Mouse (Mus musculus) fat pad, adult 2 months (tissue): Measurements from ENCODE around the gene Cdc20.

ENCODE experiments used
- DNase-seq: peaks from one replicate; pipeline ENCODE4 v3.0.0-alpha.2; 2011; ENCODE audit warnings: low read depth, low spot score; ENCODE audit errors: extremely low read depth

Gene Cdc20

GRCm38 (mm10) chr4:118421384-118421783 lies 15.8 kb downstream of the Cdc20 start:
- no peak for DNase-seq

GRCm38 (mm10) chr4:118417112-118417797 lies 19.9 kb downstream of the Cdc20 start:
- no peak for DNase-seq

- DNase-seq: no peak
Observed at GRCm38 (mm10) chr4:118416329-118416728, 20.8 kb downstream of the Cdc20 start.

- no peak for DNase-seq
Observed at GRCm38 (mm10) chr4:118415779-118416178, 21.4 kb downstream of the Cdc20 start.

DNA sequence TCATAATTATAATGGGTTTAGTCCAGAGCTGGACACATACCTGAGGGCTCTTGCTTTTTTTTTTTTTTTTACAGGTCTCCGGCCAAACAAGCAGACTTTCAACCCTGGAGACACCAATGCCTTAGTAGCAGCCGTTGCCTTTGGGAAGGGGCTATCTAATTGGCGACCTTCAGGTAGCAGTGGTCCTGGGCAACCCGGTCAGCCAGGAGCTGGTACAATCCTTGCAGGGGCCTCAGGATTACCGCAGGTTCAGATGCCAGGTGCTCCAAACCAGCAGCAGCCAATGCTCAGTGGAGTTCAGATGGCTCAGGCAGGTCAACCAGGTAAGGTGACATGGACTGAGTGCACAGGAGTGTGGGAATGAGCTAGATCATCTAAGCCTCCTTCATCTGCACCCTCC lies 23.6 kb downstream of the Cdc20 start:
- DNase-seq: no peak

GRCm38 (mm10) chr4:118410871-118411270 lies 26.3 kb downstream of the Cdc20 start:
- peak; percentile 88 for DNase-seq

- no peak for DNase-seq
Observed at GRCm38 (mm10) chr4:118409142-118409900, 27.8 kb downstream of the Cdc20 start, which contains the start of the genes Szt2 and Med8. Gene Szt2 (minus strand): TSS chr4:118409273. Gene Med8 (plus strand): TSS chr4:118409337.

GRCm38 (mm10) chr4:118402701-118403100 lies 34.5 kb downstream of the Cdc20 start:
- no peak for DNase-seq

GRCm38 (mm10) chr4:118401918-118402317 lies 35.2 kb downstream of the Cdc20 start:
- DNase-seq: no peak

GRCm38 (mm10) chr4:118401421-118401820 lies 35.7 kb downstream of the Cdc20 start:
- DNase-seq: no peak

GRCm38 (mm10) chr4:118398400-118398799 lies 38.8 kb downstream of the Cdc20 start:
- no peak for DNase-seq

GRCm38 (mm10) chr4:118396433-118396832 lies 40.7 kb downstream of the Cdc20 start:
- no peak for DNase-seq

DNA sequence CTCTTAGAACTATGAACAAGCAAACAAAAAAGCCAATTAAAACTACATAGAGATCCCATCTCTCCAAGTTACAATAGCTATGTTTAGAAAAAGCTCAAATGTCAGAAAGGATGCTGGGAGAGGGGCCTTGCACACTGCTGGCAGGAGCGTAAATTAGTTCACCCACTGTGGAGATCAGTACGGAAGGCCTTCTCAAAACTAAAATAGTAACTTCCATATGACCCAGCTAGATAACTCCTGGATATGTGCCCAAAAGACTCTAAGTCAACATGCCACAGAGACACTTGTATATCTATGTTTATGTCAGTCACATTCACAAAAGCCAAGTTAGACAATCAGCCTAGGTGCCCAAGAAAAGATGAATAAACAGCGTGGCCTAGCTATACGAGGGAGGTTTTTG lies 41.9 kb downstream of the Cdc20 start:
- no peak for DNase-seq

DNA sequence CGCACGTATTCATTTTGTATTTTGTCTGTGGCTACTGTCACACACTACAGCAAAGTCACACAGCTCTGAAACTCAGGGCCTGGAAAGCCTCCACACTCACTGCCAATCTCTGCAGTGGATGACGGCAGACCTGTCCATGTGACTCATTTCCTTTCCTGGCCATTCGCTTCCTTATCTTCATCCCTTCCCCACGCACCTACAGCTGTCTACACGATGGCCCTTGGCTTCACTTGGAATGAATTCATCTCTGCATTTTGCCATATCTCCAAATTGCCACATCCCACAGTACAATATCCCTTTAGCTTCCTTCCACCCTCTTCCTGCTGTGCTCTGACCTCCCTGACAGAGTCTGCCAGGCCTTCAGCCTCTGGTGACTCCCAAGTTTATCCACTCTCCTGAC lies 42.6 kb downstream of the Cdc20 start:
- no peak for DNase-seq

DNA sequence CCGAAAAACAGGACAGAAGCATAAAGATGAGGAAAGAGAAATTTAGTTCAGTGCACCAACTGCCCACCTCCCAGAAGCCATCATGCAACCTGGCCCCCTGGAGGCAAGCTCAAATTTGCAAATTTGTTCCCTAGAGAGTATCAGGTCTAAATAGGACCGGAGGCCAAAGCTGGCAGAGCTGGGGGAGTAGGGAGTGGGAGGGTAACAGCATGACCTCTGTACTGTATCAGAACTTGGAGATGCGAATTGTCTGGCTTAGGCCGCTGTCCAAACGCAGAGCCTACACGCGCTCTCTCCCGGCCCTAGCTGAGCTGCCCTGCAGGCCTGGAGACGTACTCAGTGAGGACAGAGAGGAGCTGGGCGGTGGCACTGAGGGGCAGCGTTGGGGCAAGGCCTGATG lies 47.0 kb downstream of the Cdc20 start:
- no peak for DNase-seq

DNA sequence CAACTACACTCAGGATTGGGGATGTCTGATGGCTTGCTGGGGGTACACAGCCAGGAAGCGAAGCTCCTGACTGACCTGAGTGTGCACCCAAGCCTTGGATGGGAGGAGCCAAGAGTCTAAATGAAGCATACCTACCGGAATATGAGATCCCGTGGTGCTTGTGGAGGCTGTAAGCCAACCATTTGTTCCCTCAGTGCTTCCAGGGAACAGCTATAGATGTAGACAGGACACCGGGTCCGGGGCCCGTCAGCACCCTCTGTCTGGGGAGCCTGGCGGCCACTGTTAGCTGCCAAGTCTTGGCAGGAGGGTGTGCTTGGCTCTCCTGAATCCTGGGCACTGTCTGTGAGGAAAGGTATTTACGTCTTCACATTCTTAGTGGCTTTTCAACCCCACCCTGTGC lies 49.8 kb downstream of the Cdc20 start:
- DNase-seq: no peak

DNA sequence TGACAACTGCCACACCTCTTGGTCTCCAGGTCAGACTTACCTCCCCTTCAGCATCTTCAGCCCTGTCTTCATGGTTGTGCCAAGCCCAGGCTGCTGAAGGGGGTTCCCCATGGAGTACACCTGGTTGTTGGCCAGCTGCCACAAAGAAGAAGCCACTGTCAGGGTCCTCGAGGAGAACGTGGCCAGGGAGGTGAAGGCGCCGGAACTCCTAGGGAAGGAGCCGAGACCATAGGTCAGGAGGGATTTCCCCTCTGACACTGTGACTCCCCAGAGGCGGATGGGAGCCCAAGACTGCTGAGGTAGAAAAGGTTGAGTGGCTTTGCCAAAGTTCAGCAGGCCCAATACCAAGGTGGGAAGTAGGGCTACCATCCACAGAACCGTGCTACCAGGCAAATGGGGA lies 53.9 kb downstream of the Cdc20 start:
- no peak for DNase-seq
